Mouse (Mus musculus): ENCODE results near the gene Cfap54. TPM values are rescaled to one million over a fixed set of nuclear protein-coding genes. Genes with fewer than 3 reads are reported as not detected.

Gene Cfap54
- total RNA-seq, 1 experiment from 2014 or later, result 1.0 TPM

DNA sequence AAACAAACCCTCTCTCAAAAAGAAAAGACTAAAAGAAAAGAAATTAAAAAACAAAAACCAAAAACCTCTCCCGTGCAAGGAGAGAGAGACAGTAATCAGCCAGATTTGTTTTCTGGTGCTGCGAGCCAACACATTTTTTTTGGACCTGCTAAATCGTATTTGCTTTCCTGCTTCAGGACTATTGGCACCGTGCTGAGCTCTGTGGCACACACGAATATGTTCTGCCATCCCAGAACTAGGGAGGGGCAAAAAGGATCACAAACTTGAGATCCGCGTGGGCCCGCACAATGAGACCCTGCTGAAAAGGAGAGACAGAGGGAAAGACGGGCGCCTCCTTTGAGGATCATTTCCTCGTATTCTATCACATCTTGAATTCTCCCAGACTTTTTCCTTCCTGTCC, 22.3 kb upstream of the Cfap54 start:
- no peak for ATAC-seq (replicated peaks; ENCODE audit: insufficient number of reproducible peaks, low FRiP score, low TSS enrichment, poor library complexity, severe bottlenecking)

DNA sequence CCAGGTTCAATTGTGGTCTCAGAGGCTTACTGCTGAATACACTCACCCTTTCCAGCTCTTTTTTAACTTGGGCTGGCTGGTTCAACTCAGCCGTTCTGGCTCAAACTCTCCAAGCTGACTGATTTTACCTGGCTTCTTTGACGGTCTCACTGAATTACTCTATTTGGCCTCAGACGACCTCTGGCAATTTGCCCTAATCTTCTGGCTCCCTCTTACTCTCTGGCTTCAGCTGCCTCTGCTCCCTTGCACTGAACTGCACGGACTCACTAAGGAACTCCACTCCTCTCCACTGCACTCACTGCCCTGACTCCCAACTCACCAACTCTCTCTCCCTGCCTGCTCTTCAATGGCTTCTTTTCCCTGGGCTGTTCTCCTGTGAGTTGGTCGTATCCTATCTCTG, 20.9 kb upstream of the Cfap54 start:
- ATAC-seq (replicated peaks; ENCODE audit: insufficient number of reproducible peaks, low FRiP score, low TSS enrichment, poor library complexity, severe bottlenecking), result no peak

DNA sequence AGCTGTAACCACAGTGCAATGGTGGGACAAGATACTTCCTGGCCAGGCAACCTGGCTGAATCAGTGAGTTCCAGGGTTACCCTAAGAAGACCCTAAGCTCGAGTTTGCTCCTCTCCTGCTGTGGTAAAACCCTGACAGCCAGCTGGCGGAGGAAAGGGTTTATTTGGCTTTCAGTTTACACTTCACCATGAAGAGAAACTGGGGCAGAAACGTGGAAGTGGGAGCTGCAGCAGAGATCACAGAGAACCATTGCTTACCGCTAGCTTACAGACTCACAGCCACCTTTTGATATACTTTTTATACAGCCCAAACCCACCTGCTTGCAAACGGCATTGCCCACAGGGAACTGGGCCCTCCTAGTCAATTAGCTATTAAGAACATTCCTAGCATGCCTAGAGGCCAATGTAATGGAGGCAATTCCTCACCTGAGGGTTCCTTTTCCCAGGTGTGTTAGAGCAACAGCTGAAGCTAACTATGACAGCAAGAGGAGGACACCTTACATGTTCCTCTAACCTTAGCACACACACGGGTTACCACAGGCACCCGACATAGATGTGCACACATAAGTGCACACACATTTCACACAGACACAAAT, 16.9 kb upstream of the Cfap54 start:
- ATAC-seq (replicated peaks; ENCODE audit: insufficient number of reproducible peaks, low FRiP score, low TSS enrichment, poor library complexity, severe bottlenecking), result no peak

GRCm38 (mm10) chr10:93097439-93097838, 16.0 kb upstream of the Cfap54 start:
- no peak for ATAC-seq (replicated peaks; ENCODE audit: insufficient number of reproducible peaks, low FRiP score, low TSS enrichment, poor library complexity, severe bottlenecking)

GRCm38 (mm10) chr10:93095827-93096226, 14.4 kb upstream of the Cfap54 start:
- peak; percentile 57 for ATAC-seq (replicated peaks; ENCODE audit: insufficient number of reproducible peaks, low FRiP score, low TSS enrichment, poor library complexity, severe bottlenecking)

DNA sequence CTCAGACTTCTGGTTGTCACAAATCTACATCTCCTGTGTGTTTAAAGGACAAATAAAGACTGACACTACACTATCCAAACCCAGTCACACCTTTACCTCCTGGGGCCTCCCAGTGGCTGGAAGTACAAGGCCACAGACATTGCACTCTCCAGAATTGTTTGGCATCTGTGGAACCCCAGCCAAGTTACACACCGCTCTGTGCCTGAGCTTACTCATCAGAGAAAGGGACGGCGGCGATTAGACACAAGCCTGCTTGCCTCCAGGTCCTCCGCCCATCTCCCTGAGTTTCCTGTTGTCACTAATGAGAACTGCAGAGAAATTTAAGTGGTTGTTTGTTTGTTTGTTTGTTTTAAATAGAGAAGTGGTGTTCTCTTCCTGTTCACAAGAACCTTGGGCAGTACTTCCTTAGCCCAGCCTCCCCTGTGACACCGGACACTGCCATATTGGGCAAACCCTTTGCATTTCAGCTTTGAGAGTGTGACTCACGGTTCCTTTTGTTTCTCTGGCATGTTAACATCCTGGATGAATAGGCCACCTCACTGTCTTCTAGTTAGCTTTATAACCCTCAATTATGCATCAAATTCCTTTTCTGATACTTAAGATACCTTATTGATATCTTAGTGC, 13.7 kb upstream of the Cfap54 start:
- ATAC-seq (replicated peaks; ENCODE audit: insufficient number of reproducible peaks, low FRiP score, low TSS enrichment, poor library complexity, severe bottlenecking), result peak; percentile 87

DNA sequence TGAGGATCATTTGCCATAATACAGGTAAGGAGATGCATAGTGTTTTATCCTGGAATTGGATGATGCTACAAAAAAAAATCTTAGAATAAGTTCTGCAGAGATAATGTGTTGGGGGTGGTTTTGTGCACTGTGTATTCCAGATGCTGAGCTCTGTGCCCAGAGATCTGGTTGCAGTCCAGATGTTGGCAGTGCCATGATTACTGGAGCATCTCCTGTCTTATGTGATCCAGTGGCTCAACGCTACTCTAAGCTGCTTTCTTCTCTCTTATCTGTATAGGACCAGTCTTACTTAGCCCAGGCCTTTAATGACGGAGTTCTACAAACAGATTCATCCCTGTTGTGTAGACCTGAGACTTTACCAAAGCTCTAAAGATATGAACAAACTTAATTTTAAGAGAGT, 10.5 kb upstream of the Cfap54 start:
- no peak for ATAC-seq (replicated peaks; ENCODE audit: insufficient number of reproducible peaks, low FRiP score, low TSS enrichment, poor library complexity, severe bottlenecking)

DNA sequence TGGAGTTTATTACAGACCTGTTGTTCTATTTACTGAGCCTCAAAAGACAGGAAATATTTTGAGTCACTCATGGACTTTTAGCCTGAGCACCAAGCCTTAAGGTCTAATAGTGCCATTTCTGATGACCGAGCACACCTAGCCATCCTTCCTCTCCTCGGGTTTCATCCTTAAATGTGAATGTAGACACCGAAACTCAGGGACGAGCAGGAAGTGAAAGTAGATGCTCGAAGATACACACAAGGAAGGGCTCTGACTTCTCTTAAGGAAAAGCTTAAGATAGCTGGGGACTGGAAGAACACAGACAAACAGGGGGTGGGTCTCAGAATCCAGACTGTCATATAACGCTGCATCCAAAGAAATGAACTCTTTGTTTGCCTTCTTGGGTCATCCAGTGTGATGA, 8.8 kb upstream of the Cfap54 start:
- ATAC-seq (replicated peaks; ENCODE audit: insufficient number of reproducible peaks, low FRiP score, low TSS enrichment, poor library complexity, severe bottlenecking), result no peak

DNA sequence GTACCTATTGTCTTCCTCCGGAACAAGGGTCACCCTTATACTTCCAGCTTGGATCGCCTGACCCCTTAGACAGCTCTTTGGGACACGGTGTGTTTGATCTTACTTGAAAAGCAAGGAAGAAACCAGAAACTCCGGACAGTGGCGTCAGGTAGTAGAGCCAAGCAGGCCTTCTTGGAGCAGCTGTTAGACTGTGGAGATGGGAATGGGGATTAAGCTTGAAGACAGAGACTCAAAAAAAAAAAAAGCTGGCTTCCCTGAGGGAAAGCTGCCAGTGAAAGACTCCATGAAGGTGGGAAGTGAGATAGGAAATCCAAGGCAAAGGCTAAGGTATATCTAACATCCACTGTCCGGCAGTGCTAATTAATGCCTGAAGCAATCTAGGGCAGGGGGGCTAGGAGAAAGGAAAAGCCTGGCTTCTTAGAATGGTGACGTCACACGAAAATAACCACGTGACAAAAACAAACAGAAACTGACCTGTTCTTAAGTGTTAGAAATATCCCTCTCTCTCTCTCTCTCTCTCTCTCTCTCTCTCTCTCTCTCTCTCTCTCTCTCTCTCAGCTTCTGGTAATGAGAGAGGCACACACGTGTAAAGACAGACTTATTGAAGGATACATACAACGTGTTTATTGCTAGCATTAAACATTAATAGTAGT, 7.1 kb upstream of the Cfap54 start:
- no peak for ATAC-seq (replicated peaks; ENCODE audit: insufficient number of reproducible peaks, low FRiP score, low TSS enrichment, poor library complexity, severe bottlenecking)

DNA sequence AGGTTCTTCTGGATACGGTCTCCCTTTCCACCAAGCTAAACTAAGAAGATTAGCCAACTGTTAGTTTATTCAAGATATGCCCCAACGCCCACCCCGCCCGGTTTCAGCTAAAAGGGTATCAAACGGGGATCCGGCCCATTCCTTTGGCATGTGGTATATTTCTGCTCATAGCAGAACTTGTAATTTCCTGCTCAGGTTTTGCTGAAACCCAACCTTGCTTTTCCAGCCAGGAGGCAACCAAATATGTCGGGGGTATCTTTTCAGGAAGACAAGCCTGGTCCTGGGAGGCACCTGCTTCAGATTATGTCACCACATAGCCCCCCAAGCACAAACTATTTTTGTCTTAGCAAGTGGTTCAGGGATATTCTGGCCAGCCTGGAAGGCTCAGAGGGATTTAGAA, 6.1 kb upstream of the Cfap54 start:
- ATAC-seq (replicated peaks; ENCODE audit: insufficient number of reproducible peaks, low FRiP score, low TSS enrichment, poor library complexity, severe bottlenecking), result no peak

- no peak for ATAC-seq (replicated peaks; ENCODE audit: insufficient number of reproducible peaks, low FRiP score, low TSS enrichment, poor library complexity, severe bottlenecking)
Observed at GRCm38 (mm10) chr10:93083963-93084340, 2.5 kb upstream of the Cfap54 start.

- ATAC-seq (replicated peaks; ENCODE audit: insufficient number of reproducible peaks, low FRiP score, low TSS enrichment, poor library complexity, severe bottlenecking), result peak; percentile 32
Observed at GRCm38 (mm10) chr10:93083198-93083962, 2.0 kb upstream of the Cfap54 start.

DNA sequence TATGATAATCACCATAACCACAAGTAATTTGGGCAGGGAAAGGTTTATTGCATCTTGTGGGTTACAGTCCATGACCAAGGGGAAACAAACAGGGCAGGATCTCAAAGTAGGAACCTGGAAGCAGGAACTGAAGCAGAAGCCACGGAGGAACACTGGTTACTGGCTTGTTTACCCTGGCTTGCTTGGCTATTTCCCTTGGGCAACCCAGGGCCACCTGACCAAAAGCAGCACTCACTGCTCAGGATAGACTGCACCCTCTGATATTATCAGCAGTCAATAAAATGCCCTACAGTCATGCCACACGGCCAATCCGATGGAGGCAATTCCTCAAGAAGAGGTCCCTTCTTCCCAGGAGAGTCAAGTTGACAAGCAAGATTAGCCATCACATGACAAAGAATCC, 1.9 kb downstream of the Cfap54 start:
- peak; percentile 28 for ATAC-seq (replicated peaks; ENCODE audit: insufficient number of reproducible peaks, low FRiP score, low TSS enrichment, poor library complexity, severe bottlenecking)

GRCm38 (mm10) chr10:93077935-93078479, 3.4 kb downstream of the Cfap54 start:
- no peak for ATAC-seq (replicated peaks; ENCODE audit: insufficient number of reproducible peaks, low FRiP score, low TSS enrichment, poor library complexity, severe bottlenecking)

- no peak for ATAC-seq (replicated peaks; ENCODE audit: insufficient number of reproducible peaks, low FRiP score, low TSS enrichment, poor library complexity, severe bottlenecking)
Observed at GRCm38 (mm10) chr10:93076376-93076775, 5.0 kb downstream of the Cfap54 start.

DNA sequence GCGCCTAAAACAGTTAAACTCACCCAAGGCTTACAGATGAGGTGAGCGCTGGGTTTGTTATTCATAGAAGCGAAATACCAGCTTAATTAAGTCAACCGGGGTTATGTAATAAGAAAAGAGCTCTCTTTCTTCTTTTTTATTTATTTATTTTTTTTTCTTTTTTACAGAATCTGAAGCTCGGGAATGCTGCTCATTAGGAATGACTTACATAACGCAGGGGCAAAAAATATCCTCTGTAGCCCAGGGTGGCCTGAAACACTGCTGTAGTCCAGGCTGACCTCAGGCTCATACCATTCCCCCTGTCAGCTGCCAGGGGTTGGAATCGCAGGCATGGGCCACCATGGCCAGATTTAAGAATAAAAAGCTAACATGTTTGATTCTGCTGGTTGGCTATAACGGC, 5.6 kb downstream of the Cfap54 start:
- no peak for ATAC-seq (replicated peaks; ENCODE audit: insufficient number of reproducible peaks, low FRiP score, low TSS enrichment, poor library complexity, severe bottlenecking)

DNA sequence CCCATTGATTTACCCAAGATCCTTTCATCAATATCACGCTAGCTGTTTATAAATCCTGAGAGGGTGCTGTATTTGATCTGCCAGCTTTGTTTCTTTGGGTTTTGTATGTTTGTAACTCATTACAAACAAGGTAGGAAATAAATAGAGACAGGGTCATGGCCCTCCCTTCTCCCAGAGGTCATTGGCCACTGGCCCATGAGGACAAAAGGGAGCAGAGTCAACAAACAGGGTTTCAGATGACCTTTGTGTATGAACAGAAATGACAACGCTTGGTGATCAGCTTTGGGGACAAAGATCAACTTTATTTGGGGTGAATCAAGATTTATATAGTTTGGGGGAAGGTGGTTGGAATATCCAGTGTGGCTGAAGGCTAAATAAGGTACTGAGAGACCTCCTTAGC, 8.6 kb downstream of the Cfap54 start:
- ATAC-seq (replicated peaks; ENCODE audit: insufficient number of reproducible peaks, low FRiP score, low TSS enrichment, poor library complexity, severe bottlenecking), result no peak

DNA sequence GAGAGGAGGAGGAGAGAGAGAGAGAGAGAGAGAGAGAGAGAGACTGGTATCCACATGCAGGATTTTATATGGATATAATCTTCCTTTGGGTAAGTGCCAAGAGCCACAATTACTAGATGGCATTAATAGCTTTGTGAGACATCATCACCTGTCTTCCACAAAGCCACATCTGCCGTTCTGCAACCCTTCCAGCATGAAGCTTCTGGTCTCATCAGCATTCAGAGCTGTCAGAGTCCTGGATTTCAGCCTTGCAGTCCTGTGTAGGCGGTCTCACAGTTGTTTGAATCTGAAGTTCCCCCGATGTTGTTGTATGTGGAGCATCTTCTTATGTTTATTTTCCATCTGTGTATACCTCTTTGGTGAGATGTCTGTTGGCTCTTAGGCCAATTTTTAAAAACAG, 9.7 kb downstream of the Cfap54 start:
- ATAC-seq (replicated peaks; ENCODE audit: insufficient number of reproducible peaks, low FRiP score, low TSS enrichment, poor library complexity, severe bottlenecking), result no peak

DNA sequence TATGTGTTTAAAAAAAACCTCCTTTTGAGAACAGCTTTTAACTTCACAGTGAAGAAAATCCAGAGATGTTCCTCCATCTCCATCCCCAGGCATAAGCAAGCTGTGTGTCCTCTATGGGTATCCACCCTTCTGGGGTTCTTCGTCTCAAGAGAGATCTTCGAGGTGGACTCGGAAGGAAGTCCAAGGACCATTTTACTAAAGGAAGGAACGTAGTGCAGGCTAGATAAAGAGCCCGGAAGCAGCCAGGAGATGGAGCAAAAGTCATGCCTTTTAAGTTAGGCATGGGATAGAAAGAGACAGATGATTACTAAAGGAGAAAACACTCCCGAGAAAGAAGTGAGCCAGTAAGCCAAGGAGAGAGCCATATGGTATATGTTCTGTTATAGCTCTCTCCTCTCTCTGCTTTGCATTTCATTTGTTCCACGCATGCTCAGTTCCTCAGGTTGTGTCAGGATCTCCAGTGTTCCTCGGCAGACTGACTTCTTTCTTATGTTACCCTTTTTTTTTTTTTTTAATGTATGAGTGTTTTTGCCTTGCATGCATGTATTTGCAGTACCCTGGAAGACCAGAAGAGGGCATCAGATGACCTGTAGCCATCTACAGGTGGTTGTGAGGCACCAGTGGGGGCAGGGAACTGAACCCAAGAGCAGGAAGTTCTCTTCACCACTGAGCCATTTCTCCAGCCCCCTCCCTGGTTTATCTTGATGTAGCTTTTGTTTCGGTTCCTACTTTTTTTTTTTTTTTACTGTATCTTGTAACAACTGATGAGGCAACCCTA, 11.1 kb downstream of the Cfap54 start:
- peak; percentile 95 for ATAC-seq (replicated peaks; ENCODE audit: insufficient number of reproducible peaks, low FRiP score, low TSS enrichment, poor library complexity, severe bottlenecking)

Measured in monocyte, adult 5-6 weeks (primary cell).